Mouse (Mus musculus) testis, adult 10 weeks (tissue): ENCODE measurements around the gene Cers3. TPM values are rescaled to one million over a fixed set of nuclear protein-coding genes. Genes with fewer than 3 reads are reported as not detected.

ENCODE experiments used
- polyA plus RNA-seq: library from polyadenylated mRNA; stranded (reverse); fragments of 350-450 nt; fragmentation: Illumina TruSeq; extraction: RNeasy Lipid Tissue Mini Kit (QIAGEN cat#74804); gene quantifications from one replicate; pipeline ENCODE4 v1.2.3, GENCODE M21; 2014; ENCODE audit warnings: low read depth, low replicate concordance

Gene Cers3
- 178 TPM for polyA plus RNA-seq

GRCm38 (mm10) chr7:66743377-66743781 lies at the start of gene Cers3:
Gene Cers3, plus strand, starts transcription at chr7:66743504.

GRCm38 (mm10) chr7:66839463-66840007 lies 96.2 kb downstream of the Cers3 start, which contains the start of gene Adamts17:
Gene Adamts17, plus strand, starts transcription at chr7:66839735.

Other genes with a start within 250 kb of the Cers3 start
- gene Asb7, start 53.9 kb upstream of the Cers3 start, polyA plus RNA-seq = 19.2 TPM
- 18.7 TPM for gene Lins1, start 53.6 kb upstream of the Cers3 start, polyA plus RNA-seq
- gene Adamts17, start 96.2 kb downstream of the Cers3 start, polyA plus RNA-seq = 1.8 TPM